Mouse (Mus musculus) heart, adult 2 months (tissue): ENCODE data around the gene Olfr71.

Source experiments
- CTCF ChIP-seq: fragments of 200-600 bp; IDR thresholded peaks from 2 replicates; pipeline ENCODE4 v1.8.1; 2022; ENCODE audit warnings: antibody characterized with exemption, mild to moderate bottlenecking, moderate library complexity
- EP300 ChIP-seq: fragments of 200-500 bp; IDR thresholded peaks from 2 replicates; pipeline ENCODE4 v1.6.1; 2011; ENCODE audit warnings: low read depth, low read length, control low read depth; ENCODE audit not compliant: insufficient read depth
- POLR2A ChIP-seq: fragments of 200-500 bp; IDR thresholded peaks from 2 replicates; pipeline ENCODE4 v1.6.1; 2011; ENCODE audit warnings: mild to moderate bottlenecking, low read depth, low read length, control low read depth; ENCODE audit not compliant: insufficient read depth

DNA sequence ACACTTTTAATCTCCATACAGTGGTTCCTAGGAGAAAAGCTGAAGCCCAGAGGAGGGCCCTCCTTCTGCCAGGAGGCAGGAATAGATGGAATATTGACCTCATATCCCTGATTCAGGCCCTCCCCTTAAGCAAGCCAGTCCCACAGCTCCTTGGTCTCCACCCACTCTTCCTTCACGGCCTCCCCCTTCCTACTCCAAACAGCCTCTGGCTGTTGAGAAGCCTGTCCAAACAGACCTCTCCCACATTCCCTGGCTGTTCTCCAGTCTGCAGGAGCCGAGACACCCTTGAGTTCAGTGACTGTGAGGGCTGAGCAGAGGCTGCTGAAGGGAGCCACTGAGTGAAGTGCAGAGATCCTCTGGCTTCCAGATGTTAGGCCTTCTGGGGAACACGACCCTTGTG is 16.9 kb upstream of the Olfr71 start, which contains the start of gene Hrct1:
- TF ChIP-seq POLR2A (peak; percentile 99), CTCF (no peak), EP300 (peak; percentile 87)
